Mouse (Mus musculus) hematopoietic stem cell, adult 5-6 weeks (primary cell): Measurements from ENCODE around the gene Qsox2. TPM values are rescaled to one million over a fixed set of nuclear protein-coding genes. Genes with fewer than 3 reads are reported as not detected.

Source experiments
- ATAC-seq, 2 experiments: fragments of 125-278 bp in 1 of 2; replicated peaks in 1 of 2; 2 replicates each; pipeline ENCODE4 v1.8.0; 2016 to 2017; ENCODE audit warnings: inconsistent platforms in 2 of 2, mild to moderate bottlenecking in 2 of 2, moderate number of reproducible peaks in 2 of 2, low read depth in 1 of 2, moderate TSS enrichment in 1 of 2; ENCODE audit not compliant: low FRiP score in 2 of 2, poor library complexity in 2 of 2, severe bottlenecking in 2 of 2, insufficient read depth in 1 of 2, low TSS enrichment in 1 of 2
- total RNA-seq: library from RNA; stranded (forward); fragments of 172-1452, 232-1000 nt; gene quantifications from 2 replicates; pipeline ENCODE4 v1.2.3, GENCODE M21; 2017

Gene Qsox2
- total RNA-seq, 1 experiment from 2014 or later: 7.3 TPM

DNA sequence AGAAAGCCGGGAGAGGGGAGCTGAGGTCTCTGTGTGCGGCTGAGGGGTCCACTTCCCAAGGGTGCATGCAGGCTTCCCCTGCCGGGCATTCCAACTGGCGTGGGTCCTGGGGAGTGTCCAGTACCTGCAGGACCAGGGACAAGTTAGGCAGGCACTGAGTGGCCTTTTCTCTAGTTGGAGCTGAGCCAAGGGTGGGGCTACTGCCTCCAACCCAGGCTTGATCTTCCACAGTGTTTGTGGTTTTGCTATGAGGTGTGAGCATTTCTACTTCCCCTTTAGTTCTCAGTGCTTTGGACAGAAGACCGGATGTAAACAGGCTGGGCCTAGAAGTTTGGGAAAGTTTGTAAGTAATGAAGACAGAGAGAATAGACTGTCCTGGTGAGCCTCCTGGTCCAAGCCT, 48.8 kb downstream of the Qsox2 start:
- ATAC-seq: peak; percentile 81 to 90

DNA sequence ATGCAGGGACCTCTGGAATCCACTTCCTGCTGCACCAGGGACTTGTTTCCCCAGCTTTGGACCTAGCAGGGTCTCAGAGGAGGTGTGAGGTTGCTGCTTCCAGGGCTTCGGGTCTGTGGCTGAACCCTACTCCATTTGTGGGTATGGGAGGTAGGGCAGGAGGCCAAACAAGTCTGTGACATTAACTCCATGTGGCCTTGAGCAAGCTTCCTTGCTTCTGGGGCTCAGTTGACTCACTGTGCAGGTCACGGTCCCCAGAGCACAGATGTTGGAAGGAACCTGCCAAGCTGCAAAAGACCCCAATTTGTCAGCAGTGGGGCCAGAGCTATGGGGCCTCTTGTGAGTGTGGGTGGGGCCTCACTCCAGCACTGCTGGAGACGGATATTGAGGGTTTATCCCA, 53.0 kb downstream of the Qsox2 start:
- no peak for ATAC-seq

DNA sequence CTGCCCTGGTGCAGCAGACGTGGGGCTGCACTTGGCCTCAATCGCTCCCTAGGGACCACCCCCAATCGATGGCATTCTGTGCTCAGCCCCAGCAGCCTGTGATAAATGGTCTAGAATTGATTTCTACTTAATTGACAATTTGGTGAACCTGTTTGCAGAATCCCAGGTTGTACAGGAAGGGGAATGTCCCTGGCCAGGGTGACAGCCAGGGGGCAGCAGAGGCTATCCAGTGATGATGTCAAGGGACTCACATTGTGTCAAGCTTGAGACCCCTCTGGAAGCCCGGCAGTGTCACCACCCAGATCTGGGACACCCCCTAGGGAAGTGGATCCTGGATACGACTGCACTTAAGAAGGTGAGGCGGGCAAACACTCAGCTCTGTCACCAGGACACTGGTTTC, 54.7 kb downstream of the Qsox2 start:
- ATAC-seq: peak; percentile 49 to 77; a peak in 3 of 4 replicates

DNA sequence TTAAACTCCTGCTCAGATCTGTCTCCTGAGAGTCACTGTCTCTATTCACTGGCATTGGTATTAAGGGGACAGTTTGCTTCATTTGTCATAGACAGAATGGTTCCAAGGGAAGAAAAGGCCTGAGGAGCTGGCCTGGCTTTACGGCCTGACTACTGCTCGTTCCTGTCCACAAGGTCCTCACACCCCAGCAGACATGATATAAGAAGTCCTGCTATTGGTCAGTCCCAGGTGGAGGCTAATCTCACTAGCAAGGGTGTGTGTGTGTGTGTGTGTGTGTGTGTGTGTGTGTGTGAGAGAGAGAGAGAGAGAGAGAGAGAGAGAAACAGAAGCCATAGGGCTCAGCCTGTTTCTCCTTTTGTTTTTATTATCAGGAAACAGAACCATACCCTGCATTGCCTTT, 60.1 kb downstream of the Qsox2 start:
- no peak for ATAC-seq

DNA sequence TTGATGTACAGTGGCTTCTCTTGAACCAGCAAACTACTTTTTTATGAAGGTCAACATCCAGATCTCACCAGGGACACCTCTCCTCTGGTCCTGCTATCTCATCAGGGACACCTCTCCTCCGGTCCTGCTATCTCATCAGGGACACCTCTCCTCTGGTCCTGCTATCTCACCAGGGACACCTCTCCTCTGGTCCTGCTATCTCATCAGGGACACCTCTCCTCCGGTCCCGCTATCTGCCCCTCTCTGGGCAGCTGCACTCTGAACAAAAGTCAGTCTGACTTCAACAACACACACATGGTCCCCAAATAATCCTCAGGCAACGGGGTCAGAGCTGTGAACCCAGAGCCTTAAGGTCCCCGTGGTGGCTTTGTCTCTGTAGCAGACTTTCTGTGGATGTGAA, 60.6 kb downstream of the Qsox2 start:
- ATAC-seq: no peak

DNA sequence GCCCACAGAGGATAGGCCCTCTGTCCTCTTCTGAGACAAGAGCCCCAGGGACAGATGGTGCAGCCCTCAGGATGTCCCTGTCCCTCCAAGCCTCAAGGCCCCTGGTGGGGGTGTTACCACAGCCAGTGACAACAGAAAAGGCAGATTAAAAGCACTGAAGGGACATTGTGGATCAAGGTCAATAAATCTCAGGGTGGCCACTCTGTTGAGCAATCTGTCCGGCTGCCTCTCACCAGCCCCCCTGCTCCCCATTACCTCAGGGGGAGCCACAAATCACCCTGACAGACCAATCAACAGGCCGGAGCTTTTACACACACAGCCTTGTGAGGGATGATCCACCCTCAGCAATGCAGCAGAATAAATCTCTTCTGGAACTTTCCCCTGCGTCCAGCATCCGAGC, 62.1 kb downstream of the Qsox2 start:
- ATAC-seq: no peak

DNA sequence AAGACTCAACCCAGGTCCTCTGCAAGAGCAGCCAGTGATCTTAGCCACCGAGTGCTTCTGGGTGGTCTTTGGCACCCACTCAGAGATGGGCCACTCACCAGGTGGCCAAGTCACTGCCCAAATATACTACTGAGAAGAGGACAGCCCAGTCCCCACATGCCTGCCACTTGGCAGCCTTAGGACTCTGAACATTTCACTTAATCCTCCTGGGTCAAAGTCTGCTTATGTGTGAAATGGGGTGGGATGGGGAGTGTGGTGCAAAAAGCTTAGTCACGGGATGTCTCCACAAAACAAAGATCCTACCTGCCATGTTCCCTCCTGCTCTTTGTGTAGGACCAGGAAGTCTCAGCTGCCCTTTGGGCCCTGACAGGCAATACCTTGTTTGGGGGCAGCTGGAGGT, 65.2 kb downstream of the Qsox2 start:
- no peak for ATAC-seq

DNA sequence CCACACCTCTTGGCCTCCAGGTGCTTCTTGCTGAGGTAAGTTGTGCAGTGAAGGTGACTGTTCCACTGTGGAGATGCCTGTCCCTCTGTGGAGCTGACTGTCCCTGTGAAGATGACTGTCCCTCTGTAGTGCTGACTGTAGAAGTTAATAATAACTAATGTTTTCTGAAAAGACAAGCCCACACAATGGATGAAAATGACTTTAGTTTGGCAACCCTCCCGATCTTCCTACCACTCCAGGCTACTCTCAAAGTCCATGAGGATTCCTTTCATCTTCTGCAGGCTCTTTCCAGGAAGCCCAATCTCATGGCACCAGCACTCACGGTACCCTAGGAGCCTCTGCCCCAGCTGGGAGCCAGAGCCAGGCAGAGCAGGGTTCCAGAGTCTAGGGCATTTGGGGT, 66.9 kb downstream of the Qsox2 start:
- ATAC-seq: no peak

DNA sequence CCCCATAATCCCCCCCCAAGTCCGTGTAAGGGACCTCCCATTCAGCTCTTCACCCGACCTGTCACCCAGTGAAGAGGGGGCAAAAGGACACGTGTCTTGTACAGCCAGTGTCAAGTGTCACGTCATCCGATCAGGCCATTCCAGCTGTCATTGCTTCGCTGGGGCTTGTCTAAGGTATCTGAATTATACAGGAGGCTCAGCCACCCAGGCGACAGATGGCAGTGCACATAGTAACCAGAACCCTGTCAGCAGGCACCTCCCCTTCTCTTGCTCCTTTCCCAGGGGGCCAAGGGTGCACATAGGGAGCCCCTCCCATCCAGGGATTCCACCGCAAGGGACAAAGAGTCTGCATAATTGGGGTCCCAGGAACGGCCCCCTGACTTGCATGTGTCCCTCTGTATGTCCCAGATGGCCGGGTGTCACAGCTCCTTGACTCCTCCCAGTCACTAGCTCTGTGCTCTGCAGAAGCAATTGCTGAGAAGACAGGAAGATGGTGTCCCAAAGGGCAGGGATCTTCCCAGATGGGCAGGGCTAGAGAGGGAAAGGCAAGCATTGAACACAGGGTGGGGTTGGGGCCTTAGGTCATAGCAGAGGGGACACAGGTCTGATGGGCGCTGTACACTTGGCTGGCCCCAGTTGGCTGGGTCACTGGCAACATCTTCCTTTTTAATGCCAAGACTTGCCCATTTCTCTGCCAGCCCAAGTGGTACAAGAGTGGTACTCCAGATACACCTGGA, 68.3 kb downstream of the Qsox2 start:
- ATAC-seq: no peak

DNA sequence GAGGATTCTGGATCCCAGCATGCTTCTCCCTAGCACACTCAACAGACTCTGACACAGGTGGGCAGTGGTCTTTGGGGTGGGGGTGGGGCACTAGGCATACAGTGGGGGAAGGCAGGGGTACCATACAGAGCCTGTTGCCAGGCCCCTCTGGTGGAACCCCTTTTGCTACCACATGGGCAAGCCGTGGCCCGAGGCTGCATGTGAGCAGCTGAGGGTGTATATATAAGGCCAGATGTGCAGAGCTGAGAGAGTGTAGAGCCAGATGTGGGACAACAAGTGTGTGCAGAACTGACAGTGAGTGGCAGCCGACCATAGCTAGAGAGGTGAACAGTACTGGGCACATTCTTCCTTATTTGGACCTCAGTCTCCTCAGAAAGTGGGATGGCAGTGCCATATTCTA, 70.4 kb downstream of the Qsox2 start:
- no peak for ATAC-seq

Other genes with a start within 250 kb of the Qsox2 start
- 33.5 and 49.2 TPM in 2 replicates for gene Ubac1, start 215.8 kb downstream of the Qsox2 start, total RNA-seq
- gene Nacc2, start 114.3 kb downstream of the Qsox2 start, total RNA-seq: 3.4 and 3.8 TPM in 2 replicates
- not detected in 2 replicates for gene Lhx3, start 29.2 kb downstream of the Qsox2 start, total RNA-seq
- not detected in 2 replicates for gene Ccdc187, start 57.0 kb upstream of the Qsox2 start, total RNA-seq
- 19.9 and 29.3 TPM in 2 replicates for gene Gpsm1, start 78.0 kb upstream of the Qsox2 start, total RNA-seq
- gene Dnlz, start 114.6 kb upstream of the Qsox2 start, total RNA-seq: 6.4 and 11.1 TPM in 2 replicates
- 13.4 and 20.8 TPM in 2 replicates for gene Card9, start 123.4 kb upstream of the Qsox2 start, total RNA-seq
- gene Snapc4, start 143.1 kb upstream of the Qsox2 start, total RNA-seq: 44.4 and 48.7 TPM in 2 replicates
- 39.1 and 60.1 TPM in 2 replicates for gene Entr1, start 151.8 kb upstream of the Qsox2 start, total RNA-seq
- gene Pmpca, start 151.8 kb upstream of the Qsox2 start, total RNA-seq: 56.2 and 66.3 TPM in 2 replicates
- 11.7 and 17.3 TPM in 2 replicates for gene Inpp5e, start 171.7 kb upstream of the Qsox2 start, total RNA-seq
- 30.8 and 50.0 TPM in 2 replicates for gene Sec16a, start 207.7 kb upstream of the Qsox2 start, total RNA-seq